Mouse (Mus musculus) forebrain, embryonic 13.5 days (tissue): ENCODE measurements around the gene Pcolce. TPM values are rescaled to one million over a fixed set of nuclear protein-coding genes. Genes with fewer than 3 reads are reported as not detected.
A peak's percentile ranks its signal among the peaks of the same experiment; 100 is the strongest.

ENCODE experiments used
- ATAC-seq: fragments of 200-750 bp; cut with Nextera tagmentation; 2 replicates; pipeline ENCODE4 v1.8.0; 2017
- H3K27ac ChIP-seq: fragments of 300-500 bp; sonication (generic); 2 replicates; pipeline ENCODE4 v1.5.1; 2015; ENCODE audit warnings: inconsistent platforms, mild to moderate bottlenecking, moderate library complexity
- H3K27me3 ChIP-seq: fragments of 300-500 bp; sonication (generic); 2 replicates; pipeline ENCODE4 v1.6.1; 2015; ENCODE audit warnings: mild to moderate bottlenecking, inconsistent platforms
- H3K36me3 ChIP-seq: fragments of 300-500 bp; sonication (generic); 2 replicates; pipeline ENCODE4 v1.6.1; 2015; ENCODE audit warnings: mild to moderate bottlenecking, inconsistent platforms; ENCODE audit not compliant: poor library complexity, severe bottlenecking
- H3K4me1 ChIP-seq: fragments of 300-500 bp; sonication (generic); 2 replicates; pipeline ENCODE4 v1.6.1; 2015; ENCODE audit warnings: inconsistent platforms
- H3K4me2 ChIP-seq: fragments of 300-500 bp; sonication (generic); 2 replicates; pipeline ENCODE4 v1.6.1; 2015; ENCODE audit warnings: inconsistent platforms, mild to moderate bottlenecking, moderate library complexity
- H3K4me3 ChIP-seq: fragments of 300-500 bp; sonication (generic); 2 replicates; pipeline ENCODE4 v1.5.1; 2015; ENCODE audit warnings: mild to moderate bottlenecking, inconsistent platforms
- H3K9ac ChIP-seq: fragments of 300-500 bp; sonication (generic); 2 replicates; pipeline ENCODE4 v1.6.1; 2015; ENCODE audit warnings: mild to moderate bottlenecking, inconsistent platforms
- H3K9me3 ChIP-seq: fragments of 300-500 bp; sonication (generic); replicated peaks from 2 replicates; pipeline ENCODE4 v1.6.1; 2016; ENCODE audit warnings: inconsistent platforms
- WGBS: fragments of 180-500 bp; shearing (Covaris S2); methylation state at CpG from one replicate; pipeline ENCODE4 v1.1.7; 2015; 5-methylcytosine and 5-hydroxymethylcytosine counted together
- polyA plus RNA-seq: library from polyadenylated mRNA; unstranded; fragments of >200 nt; fragmentation: Nextera tagmentation; extraction: Ambion mirVana; gene quantifications from 2 replicates; pipeline ENCODE4 v1.2.1, GENCODE M21; 2015

Pcolce gene
- polyA plus RNA-seq, 1 experiment from 2014 or later = 6.9 TPM

DNA sequence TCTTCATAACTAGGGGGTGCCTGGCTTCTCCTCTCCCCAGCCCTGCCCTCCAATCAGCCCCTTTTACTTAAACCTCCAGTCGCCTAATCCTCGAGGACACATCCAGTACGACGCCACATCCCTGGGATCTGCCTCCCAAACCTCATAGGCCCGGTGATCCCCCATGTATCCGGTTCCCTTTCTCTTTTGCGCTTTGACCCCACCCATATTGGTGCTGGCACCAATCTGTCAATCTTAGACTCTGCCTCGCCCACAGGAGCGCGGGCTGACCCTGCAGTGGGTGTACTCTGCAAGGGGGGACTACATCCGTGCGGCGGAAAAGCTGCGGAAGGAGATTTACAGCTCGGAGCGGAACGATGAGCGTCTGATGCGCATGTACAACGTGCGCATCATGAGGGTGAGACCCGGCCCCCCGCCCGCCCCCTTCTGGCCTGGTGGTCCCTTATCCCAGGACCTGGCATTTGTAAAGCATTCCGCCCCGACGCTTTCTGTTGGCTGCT lies 29.9 kb downstream of the Pcolce start:
- peak; percentile 89 for ATAC-seq
- peaks cover 13% of the 10 kb centered on the region for H3K27me3 ChIP-seq
- H3K9ac ChIP-seq = peak overlapping the region; percentile 70
- 19% methylated on average over 27 of the region's 27 CpGs for WGBS
- H3K36me3 ChIP-seq = no peaks in the 10 kb centered on the region
- H3K4me2 ChIP-seq = peak overlapping the region; percentile 65
- H3K4me1 ChIP-seq = peaks cover 12% of the 10 kb centered on the region
- H3K9me3 ChIP-seq = no peaks in the 10 kb centered on the region
- peak overlapping the region; percentile 38 for H3K4me3 ChIP-seq
- H3K27ac ChIP-seq = peak overlapping the region; percentile 40; the same call in 1 of the 2 replicates

DNA sequence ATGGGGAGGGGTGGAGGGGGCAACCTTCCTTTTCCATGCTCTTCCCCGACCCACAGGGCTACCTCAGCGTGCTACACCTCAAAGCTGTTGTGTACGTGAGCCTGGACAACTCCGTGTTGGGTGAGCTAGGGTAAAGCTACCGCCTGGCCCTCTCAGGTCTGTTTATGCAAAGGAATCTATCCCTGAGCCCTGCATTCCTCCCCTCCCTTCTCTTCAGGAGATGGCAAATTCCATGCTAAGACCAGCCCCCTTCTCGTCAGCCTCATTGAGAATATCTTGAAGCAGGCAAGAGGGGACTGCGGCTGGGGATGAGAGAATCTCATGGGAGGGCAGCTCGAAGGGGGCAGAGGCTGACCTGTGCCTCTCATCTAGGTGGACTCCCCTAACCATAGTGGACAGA lies 30.9 kb downstream of the Pcolce start:
- no peak for ATAC-seq
- WGBS = 40% methylated on average over 8 of the region's 8 CpGs
- Histone ChIP-seq H3K4me3 (no peak overlapping the region), H3K27me3 (peaks cover 13% of the 10 kb centered on the region), H3K9ac (peak overlapping the region; percentile 70; the same call in 1 of the 2 replicates), H3K4me2 (peak overlapping the region; percentile 65; the same call in 1 of the 2 replicates), H3K4me1 (peaks cover 12% of the 10 kb centered on the region), H3K9me3 (no peaks in the 10 kb centered on the region), H3K36me3 (no peaks in the 10 kb centered on the region), H3K27ac (no peak overlapping the region)

DNA sequence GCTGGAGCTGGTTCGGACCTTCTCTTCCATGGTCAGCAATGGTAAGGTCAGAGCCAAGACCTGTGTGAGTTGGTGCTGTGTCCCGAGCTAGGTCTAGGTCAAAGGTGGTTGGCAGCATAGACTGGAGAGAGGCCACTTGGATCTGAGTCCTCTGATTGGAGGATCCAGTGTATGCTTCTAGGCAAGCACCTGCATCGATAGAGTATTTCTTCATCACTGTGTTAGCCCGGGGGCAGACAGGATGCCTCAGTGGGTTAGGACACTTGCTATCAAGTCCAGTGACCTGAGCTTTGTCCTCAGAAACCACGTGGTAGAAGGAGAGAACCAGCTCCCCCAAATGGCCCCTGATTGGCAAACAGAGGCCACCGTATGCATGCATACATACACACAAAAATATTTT lies 33.3 kb downstream of the Pcolce start:
- 78% methylated on average over 6 of the region's 6 CpGs for WGBS
- Histone ChIP-seq H3K4me1 (peaks cover 12% of the 10 kb centered on the region), H3K4me2 (no peak overlapping the region), H3K9ac (no peak overlapping the region), H3K27me3 (peaks cover 13% of the 10 kb centered on the region), H3K9me3 (no peaks in the 10 kb centered on the region), H3K4me3 (no peak overlapping the region), H3K36me3 (no peaks in the 10 kb centered on the region), H3K27ac (no peak overlapping the region)
- ATAC-seq = no peak

DNA sequence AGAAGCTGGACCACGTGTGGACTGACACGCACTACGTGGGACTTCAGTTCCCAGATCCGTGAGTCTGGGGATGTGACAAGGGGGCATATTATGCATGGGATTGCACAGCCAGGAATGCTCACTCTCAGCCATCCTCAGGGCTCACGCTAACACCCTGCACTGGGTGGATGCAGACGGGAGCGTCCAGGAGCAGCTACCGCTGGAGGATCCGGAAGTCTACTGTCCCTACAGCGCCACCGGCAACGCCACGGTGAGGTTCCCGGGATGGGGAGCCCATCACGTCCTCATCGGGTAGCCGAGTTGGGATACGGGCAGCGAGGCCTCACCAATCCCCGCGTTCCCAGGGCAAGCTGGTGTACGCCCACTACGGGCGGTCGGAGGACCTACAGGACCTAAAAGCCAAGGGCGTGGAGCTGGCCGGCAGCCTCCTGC lies 39.1 kb downstream of the Pcolce start:
- Histone ChIP-seq H3K4me2 (peak overlapping the region; percentile 55), H3K27ac (no peak overlapping the region), H3K9ac (peak overlapping the region; percentile 59), H3K9me3 (no peaks in the 10 kb centered on the region), H3K4me1 (peaks cover 6% of the 10 kb centered on the region; the same call in 1 of the 2 replicates), H3K27me3 (peaks cover 15% of the 10 kb centered on the region), H3K4me3 (peak overlapping the region; percentile 25), H3K36me3 (no peaks in the 10 kb centered on the region)
- 10% methylated on average over 27 of the region's 27 CpGs for WGBS
- peak; percentile 13; the same call in 1 of the 2 replicates for ATAC-seq

DNA sequence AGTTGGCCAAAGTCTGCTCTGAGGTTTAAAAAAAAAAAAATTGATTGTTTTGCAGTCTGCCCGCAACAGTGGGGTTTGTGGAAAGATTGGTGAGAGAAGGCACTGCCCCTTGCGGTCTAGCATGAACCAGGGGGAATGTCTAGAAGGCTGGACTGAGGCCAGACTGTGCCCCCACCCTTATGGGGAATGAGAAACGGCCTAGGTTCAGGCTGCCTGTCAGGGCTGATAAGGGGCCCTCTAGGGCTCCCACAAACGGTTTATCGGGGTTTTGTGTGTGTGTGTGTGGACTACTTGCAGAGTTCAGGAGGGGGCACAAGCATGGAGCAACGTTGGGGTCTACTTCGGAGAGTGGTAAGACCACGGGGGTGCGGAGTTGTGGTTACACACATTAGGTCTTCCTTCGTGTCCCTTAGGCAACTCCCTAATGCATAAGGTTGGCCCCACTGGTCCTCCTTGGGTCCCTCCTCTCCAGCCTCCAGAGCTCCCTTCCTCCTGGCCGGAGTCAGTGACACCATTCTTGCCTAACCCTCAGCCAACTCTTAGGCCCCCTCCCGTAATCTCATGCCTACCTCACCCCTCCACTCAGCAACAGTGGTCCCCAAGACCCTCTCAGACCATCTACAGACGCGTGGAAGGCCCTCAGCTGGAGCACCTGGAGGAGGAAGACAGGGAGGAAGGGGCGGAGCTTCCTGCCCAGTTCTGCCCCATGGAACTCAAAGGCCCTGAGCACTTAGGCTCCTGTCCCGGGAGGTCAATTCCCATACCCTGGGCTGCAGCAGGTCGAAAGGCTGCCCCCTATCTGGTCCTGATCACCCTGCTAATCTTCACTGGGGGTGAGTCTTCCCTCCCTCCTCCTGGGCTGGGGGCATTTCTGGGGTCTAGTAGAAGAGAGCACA lies 42.6 kb downstream of the Pcolce start:
- no peak overlapping the region for H3K4me2 ChIP-seq
- no peak for ATAC-seq
- H3K9ac ChIP-seq = no peak overlapping the region
- H3K27me3 ChIP-seq = peaks cover 15% of the 10 kb centered on the region
- H3K4me3 ChIP-seq = no peak overlapping the region
- peaks cover 6% of the 10 kb centered on the region; the same call in 1 of the 2 replicates for H3K4me1 ChIP-seq
- H3K27ac ChIP-seq = no peak overlapping the region
- no peaks in the 10 kb centered on the region for H3K9me3 ChIP-seq
- WGBS = 80% methylated on average over 17 of the region's 17 CpGs
- H3K36me3 ChIP-seq = peaks cover 7% of the 10 kb centered on the region; the same call in 1 of the 2 replicates

DNA sequence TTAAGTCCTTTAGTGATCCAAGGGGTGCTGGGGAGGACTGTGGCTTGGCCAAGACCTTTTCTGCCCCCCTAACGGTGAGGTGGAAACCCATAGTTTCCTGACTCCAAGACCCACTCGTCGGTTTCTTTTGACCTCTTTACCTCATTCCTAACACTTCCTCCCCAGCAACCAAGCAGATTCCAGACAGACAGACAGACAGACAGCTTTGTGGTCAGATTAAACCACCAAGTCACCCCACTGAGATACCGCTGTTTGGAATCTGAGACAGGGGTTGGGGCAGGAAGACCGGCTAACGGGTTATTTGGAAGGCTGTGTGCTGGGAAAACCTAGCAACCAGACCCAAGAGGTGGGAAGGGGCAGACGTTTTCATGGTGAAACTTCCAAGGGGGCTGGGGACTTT lies 43.4 kb downstream of the Pcolce start:
- Histone ChIP-seq H3K27me3 (peaks cover 14% of the 10 kb centered on the region), H3K9me3 (no peaks in the 10 kb centered on the region), H3K4me3 (no peak overlapping the region), H3K4me2 (no peak overlapping the region), H3K27ac (no peak overlapping the region), H3K4me1 (peaks cover 6% of the 10 kb centered on the region; the same call in 1 of the 2 replicates), H3K36me3 (peaks cover 15% of the 10 kb centered on the region), H3K9ac (no peak overlapping the region)
- ATAC-seq = no peak
- 55% methylated on average over 7 of the region's 7 CpGs for WGBS

DNA sequence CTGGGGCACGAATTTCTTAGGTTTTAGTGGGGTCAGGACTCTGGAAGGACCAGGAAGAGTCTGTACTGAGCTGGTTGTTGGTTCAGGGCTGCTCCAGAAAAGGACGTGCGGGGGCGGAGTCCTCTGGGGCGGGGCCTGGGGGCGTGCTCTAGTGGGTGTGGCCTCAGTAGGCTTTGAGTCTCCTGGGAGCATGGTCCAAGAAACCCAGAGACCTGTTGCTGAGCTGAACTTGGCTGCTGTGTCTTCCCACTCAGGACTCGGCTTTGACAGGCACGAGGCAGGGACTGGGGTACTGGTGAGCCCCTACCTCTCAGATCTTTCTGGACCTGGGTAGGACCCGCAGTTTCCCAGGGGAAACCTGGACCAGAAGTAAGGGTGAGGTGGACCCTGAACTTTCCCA lies 43.9 kb downstream of the Pcolce start, which contains the start of gene Tfr2:
Gene Tfr2, plus strand, starts transcription at position 176 of the 400 bp plus-strand sequence.
- H3K36me3 ChIP-seq = peaks cover 20% of the 10 kb centered on the region
- 45% methylated on average over 9 of the region's 9 CpGs for WGBS
- peaks cover 9% of the 10 kb centered on the region for H3K27me3 ChIP-seq
- no peaks in the 10 kb centered on the region for H3K9me3 ChIP-seq
- H3K4me1 ChIP-seq = peaks cover 6% of the 10 kb centered on the region; the same call in 1 of the 2 replicates
- H3K9ac ChIP-seq = no peak within 1 kb of the TSS
- no peak within 1 kb of the TSS for H3K4me3 ChIP-seq
- H3K27ac ChIP-seq = no peak within 1 kb of the TSS
- H3K4me2 ChIP-seq = no peak within 1 kb of the TSS
- ATAC-seq = no peak

DNA sequence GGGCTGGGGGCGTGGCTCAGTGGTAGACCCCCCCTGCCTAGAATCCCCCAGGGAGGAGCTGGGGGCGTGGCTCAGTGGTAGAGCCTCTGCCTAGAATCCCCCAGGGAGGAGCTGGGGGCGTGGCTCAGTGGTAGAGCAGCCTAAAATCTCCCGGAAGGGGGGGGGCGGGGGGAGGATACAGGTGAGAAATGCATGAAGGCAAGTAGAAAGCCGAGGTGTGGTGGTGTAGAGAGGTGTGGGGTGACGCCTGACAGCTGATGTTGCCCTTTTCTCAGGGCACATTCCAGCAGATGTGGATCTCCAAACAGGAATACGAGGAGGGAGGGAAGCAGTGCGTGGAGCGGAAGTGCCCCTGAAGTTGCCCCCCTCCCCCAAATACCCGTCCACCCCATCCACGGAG lies 44.6 kb downstream of the Pcolce start:
- Histone ChIP-seq H3K27me3 (peaks cover 3% of the 10 kb centered on the region; the same call in 1 of the 2 replicates), H3K4me3 (no peak overlapping the region), H3K36me3 (peaks cover 22% of the 10 kb centered on the region), H3K27ac (no peak overlapping the region), H3K4me1 (no peaks in the 10 kb centered on the region), H3K9ac (no peak overlapping the region), H3K4me2 (no peak overlapping the region), H3K9me3 (no peaks in the 10 kb centered on the region)
- 76% methylated on average over 12 of the region's 12 CpGs for WGBS
- no peak for ATAC-seq

DNA sequence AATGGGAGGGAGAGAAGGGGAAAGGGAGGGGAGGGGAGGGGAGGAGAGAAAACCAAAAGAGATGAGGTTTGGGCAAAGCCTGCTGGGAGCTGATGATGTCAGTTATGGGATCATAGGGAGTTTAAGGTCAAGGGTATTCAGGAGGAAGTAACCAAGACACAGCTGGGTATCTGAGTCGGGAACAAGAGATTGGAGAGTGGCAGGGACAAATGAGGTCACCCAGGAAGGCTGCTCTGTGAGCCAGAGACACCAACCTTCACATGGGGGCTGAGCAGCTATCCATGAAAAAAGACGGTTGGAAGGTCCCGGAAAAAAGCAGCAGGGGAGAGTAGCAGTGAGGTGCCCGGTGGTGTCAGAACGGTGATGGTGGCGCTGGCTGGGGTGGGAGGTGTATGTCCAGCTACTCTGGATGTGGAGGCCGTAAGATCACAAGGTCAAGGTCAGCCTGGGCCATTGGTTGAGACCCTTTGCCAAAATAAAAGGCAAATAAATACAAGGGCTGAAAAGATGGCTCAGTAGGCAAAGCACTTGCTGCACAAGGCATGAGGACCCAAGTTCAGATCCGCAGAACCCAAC lies 45.3 kb downstream of the Pcolce start:
- Histone ChIP-seq H3K27me3 (no peaks in the 10 kb centered on the region; the same call in 1 of the 2 replicates), H3K4me3 (no peak overlapping the region), H3K4me2 (no peak overlapping the region), H3K9ac (no peak overlapping the region), H3K9me3 (no peaks in the 10 kb centered on the region), H3K36me3 (peaks cover 22% of the 10 kb centered on the region), H3K27ac (no peak overlapping the region), H3K4me1 (no peaks in the 10 kb centered on the region)
- 86% methylated on average over 8 of the region's 8 CpGs for WGBS
- no peak for ATAC-seq

DNA sequence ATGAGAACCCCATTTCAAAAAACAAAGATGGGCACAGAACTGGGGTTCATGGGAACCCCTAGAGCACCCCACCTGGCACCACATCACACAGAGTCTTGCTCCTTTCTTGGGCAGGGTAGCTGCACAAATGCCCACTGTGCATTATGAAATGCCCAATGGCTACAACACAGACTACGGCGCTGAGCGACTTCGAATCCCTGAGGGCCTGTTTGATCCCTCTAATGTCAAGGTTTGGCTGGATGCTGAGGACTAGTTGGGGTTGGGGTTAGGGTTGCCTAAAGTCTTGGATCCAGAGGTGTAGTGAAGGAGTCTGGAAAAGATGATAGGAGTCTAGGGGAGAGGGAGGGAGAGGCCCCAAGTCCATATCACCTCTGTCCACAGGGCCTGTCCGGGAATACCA lies 47.2 kb downstream of the Pcolce start:
- Histone ChIP-seq H3K9ac (no peak overlapping the region), H3K4me2 (no peak overlapping the region), H3K9me3 (no peaks in the 10 kb centered on the region), H3K4me3 (no peak overlapping the region), H3K27ac (no peak overlapping the region), H3K27me3 (no peaks in the 10 kb centered on the region; the same call in 1 of the 2 replicates), H3K36me3 (peaks cover 22% of the 10 kb centered on the region), H3K4me1 (no peaks in the 10 kb centered on the region)
- 97% methylated on average over 5 of the region's 5 CpGs for WGBS
- ATAC-seq = no peak

DNA sequence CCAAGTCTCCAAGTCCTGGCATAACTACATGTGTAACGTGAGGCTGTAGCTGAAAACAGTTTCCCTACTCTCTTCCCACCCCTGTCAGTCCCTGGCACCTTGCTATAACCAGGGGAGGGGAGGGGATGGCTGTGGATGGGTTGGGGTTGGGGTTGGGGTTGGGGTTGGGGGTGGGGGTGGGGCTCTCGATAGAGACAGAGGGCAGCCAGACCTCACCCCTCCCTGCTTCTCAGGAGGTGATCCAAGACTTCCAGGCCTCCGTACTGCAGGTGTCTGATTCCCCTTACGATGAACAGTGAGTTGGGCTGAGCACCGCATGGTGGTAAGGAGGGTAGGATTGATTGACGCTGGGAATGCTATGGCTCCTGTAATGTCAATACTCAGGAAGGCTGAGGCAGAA lies 47.8 kb downstream of the Pcolce start:
- Histone ChIP-seq H3K9me3 (no peaks in the 10 kb centered on the region), H3K9ac (no peak overlapping the region), H3K36me3 (peaks cover 22% of the 10 kb centered on the region), H3K4me2 (no peak overlapping the region), H3K27me3 (no peaks in the 10 kb centered on the region; the same call in 1 of the 2 replicates), H3K4me1 (no peaks in the 10 kb centered on the region), H3K4me3 (no peak overlapping the region), H3K27ac (no peak overlapping the region)
- no peak for ATAC-seq
- 69% methylated on average over 6 of the region's 6 CpGs for WGBS

DNA sequence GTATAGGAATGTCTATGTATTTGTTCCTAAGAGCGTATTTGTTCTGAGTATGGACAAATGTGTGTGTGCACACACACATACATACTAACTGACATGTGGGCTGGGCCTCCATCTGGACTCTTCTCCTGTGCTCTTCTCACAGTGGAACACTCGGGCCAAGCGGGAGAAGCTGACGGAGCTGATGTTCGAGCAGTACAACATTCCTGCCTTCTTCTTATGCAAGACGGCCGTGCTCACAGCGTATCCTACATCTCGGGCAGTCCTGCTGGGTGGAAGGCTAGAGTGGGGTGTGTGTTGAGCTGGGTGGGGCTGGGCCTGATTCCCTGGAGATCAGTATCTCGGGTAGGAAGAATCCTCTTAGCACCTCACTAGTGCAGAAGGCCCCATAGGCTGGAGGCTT lies 50.6 kb downstream of the Pcolce start:
- H3K9me3 ChIP-seq = no peaks in the 10 kb centered on the region
- no peak overlapping the region for H3K4me2 ChIP-seq
- 75% methylated on average over 10 of the region's 10 CpGs for WGBS
- no peak overlapping the region for H3K27ac ChIP-seq
- peaks cover 3% of the 10 kb centered on the region for H3K27me3 ChIP-seq
- peaks cover 22% of the 10 kb centered on the region for H3K36me3 ChIP-seq
- H3K4me3 ChIP-seq = no peak overlapping the region
- no peaks in the 10 kb centered on the region for H3K4me1 ChIP-seq
- H3K9ac ChIP-seq = no peak overlapping the region
- ATAC-seq = no peak
